Mouse (Mus musculus): ENCODE measurements around the gene Gm853.

GRCm38 (mm10) chr4:130175072-130175711 lies 47.0 kb downstream of the Gm853 start, which contains the start of gene Tinagl1:
- no peak for TF ChIP-seq GATA1 (IDR thresholded peaks at IDR 0.05; ENCODE audit: low read length)
- TF ChIP-seq TAL1 (IDR thresholded peaks at IDR 0.05; ENCODE audit: low read length): no peak

All from erythroblast, embryonic 14.5 days (primary cell).